Mouse (Mus musculus) CD4-positive helper T cell, adult 2 months (primary cell): ENCODE data around the gene Hoxa2.

Experiments used
- DNase-seq: peaks from one replicate; pipeline ENCODE4 v3.0.0-alpha.2; 2012; ENCODE audit warnings: low read depth, missing footprints, low spot score

Gene Hoxa2

GRCm38 (mm10) chr6:52164051-52164625 lies 493 bp downstream of the Hoxa2 start:
- DNase-seq = no peak

- no peak for DNase-seq
Measured at GRCm38 (mm10) chr6:52163366-52164031, 1.1 kb downstream of the Hoxa2 start.

GRCm38 (mm10) chr6:52162611-52163365 lies 1.8 kb downstream of the Hoxa2 start:
- no peak for DNase-seq

- DNase-seq = no peak
Measured at GRCm38 (mm10) chr6:52162093-52162380, 2.6 kb downstream of the Hoxa2 start.

- no peak for DNase-seq
Measured at GRCm38 (mm10) chr6:52161336-52162092, 3.1 kb downstream of the Hoxa2 start.

GRCm38 (mm10) chr6:52160511-52161335 lies 3.9 kb downstream of the Hoxa2 start:
- DNase-seq = no peak

- no peak for DNase-seq
Measured at GRCm38 (mm10) chr6:52159979-52160378, 4.7 kb downstream of the Hoxa2 start.

GRCm38 (mm10) chr6:52159164-52159761 lies 5.4 kb downstream of the Hoxa2 start:
- DNase-seq = no peak

GRCm38 (mm10) chr6:52158276-52159051 lies 6.2 kb downstream of the Hoxa2 start, which contains the start of gene Hoxa1:
Gene Hoxa1 (minus strand): TSS chr6:52158317.
- peak; percentile 82 for DNase-seq

- no peak for DNase-seq
Measured at GRCm38 (mm10) chr6:52157466-52158275, 7.0 kb downstream of the Hoxa2 start.

- DNase-seq = no peak
Measured at GRCm38 (mm10) chr6:52156551-52157200, 8.0 kb downstream of the Hoxa2 start.

- no peak for DNase-seq
Measured at GRCm38 (mm10) chr6:52155471-52155870, 9.2 kb downstream of the Hoxa2 start.

GRCm38 (mm10) chr6:52154044-52154443 lies 10.6 kb downstream of the Hoxa2 start:
- DNase-seq = no peak

- no peak for DNase-seq
Measured at GRCm38 (mm10) chr6:52153270-52153669, 11.4 kb downstream of the Hoxa2 start.

GRCm38 (mm10) chr6:52152226-52153193 lies 12.1 kb downstream of the Hoxa2 start:
- no peak for DNase-seq

- no peak for DNase-seq
Measured at GRCm38 (mm10) chr6:52151571-52151970, 13.1 kb downstream of the Hoxa2 start.

GRCm38 (mm10) chr6:52150401-52150966 lies 14.1 kb downstream of the Hoxa2 start:
- DNase-seq = no peak
